Mouse (Mus musculus): Measurements from ENCODE around the gene Vtn. TPM values are rescaled to one million over a fixed set of nuclear protein-coding genes. Genes with fewer than 3 reads are reported as not detected.

Vtn gene
- polyA plus RNA-seq, 1 experiment, result 182 TPM

GRCm38 (mm10) chr11:78544449-78545111, 45.7 kb downstream of the Vtn start:
- no peak overlapping the region for H3K27ac ChIP-seq (ENCODE audit: insufficient read depth, low read length)
- no peaks in the 10 kb centered on the region for H3K4me1 ChIP-seq (ENCODE audit: control insufficient read depth, insufficient read depth, low read length)
- H3K4me3 ChIP-seq (ENCODE audit: insufficient read depth, low read length), result no peak overlapping the region
- TF ChIP-seq CTCF (IDR thresholded peaks at IDR 0.05; ENCODE audit: extremely low read depth, insufficient read depth, low read length), result no peak
- TF ChIP-seq POLR2A (IDR thresholded peaks at IDR 0.05; ENCODE audit: extremely low read depth, insufficient read depth, low read length), result no peak

GRCm38 (mm10) chr11:78545181-78545580, 46.3 kb downstream of the Vtn start:
- TF ChIP-seq CTCF (IDR thresholded peaks at IDR 0.05; ENCODE audit: extremely low read depth, insufficient read depth, low read length) (no peak), POLR2A (IDR thresholded peaks at IDR 0.05; ENCODE audit: extremely low read depth, insufficient read depth, low read length) (no peak)
- no peak overlapping the region for H3K27ac ChIP-seq (ENCODE audit: insufficient read depth, low read length)
- H3K4me3 ChIP-seq (ENCODE audit: insufficient read depth, low read length), result no peak overlapping the region
- no peaks in the 10 kb centered on the region for H3K4me1 ChIP-seq (ENCODE audit: control insufficient read depth, insufficient read depth, low read length)

- Histone ChIP-seq H3K4me1 (ENCODE audit: control insufficient read depth, insufficient read depth, low read length) (no peaks in the 10 kb centered on the region), H3K27ac (ENCODE audit: insufficient read depth, low read length) (no peak overlapping the region), H3K4me3 (ENCODE audit: insufficient read depth, low read length) (no peak overlapping the region)
- TF ChIP-seq CTCF (IDR thresholded peaks at IDR 0.05; ENCODE audit: extremely low read depth, insufficient read depth, low read length), result no peak
- no peak for TF ChIP-seq POLR2A (IDR thresholded peaks at IDR 0.05; ENCODE audit: extremely low read depth, insufficient read depth, low read length)
These were observed 49.0 kb downstream of the Vtn start for GRCm38 (mm10) chr11:78547718-78548460.

GRCm38 (mm10) chr11:78549491-78549987, 50.6 kb downstream of the Vtn start:
- Histone ChIP-seq H3K27ac (ENCODE audit: insufficient read depth, low read length) (no peak overlapping the region), H3K4me3 (ENCODE audit: insufficient read depth, low read length) (peak overlapping the region; percentile 66; the same call in 1 of the 2 replicates), H3K4me1 (ENCODE audit: control insufficient read depth, insufficient read depth, low read length) (no peaks in the 10 kb centered on the region)
- TF ChIP-seq POLR2A (IDR thresholded peaks at IDR 0.05; ENCODE audit: extremely low read depth, insufficient read depth, low read length) (no peak), CTCF (IDR thresholded peaks at IDR 0.05; ENCODE audit: extremely low read depth, insufficient read depth, low read length) (no peak)

GRCm38 (mm10) chr11:78550168-78551058, 51.5 kb downstream of the Vtn start, which contains the start of gene Tmem97:
Tmem97 (minus strand) TSS chr11:78550777.
- TF ChIP-seq POLR2A (IDR thresholded peaks at IDR 0.05; ENCODE audit: extremely low read depth, insufficient read depth, low read length) (peak; percentile 80; the same call in 1 of the 2 replicates), CTCF (IDR thresholded peaks at IDR 0.05; ENCODE audit: extremely low read depth, insufficient read depth, low read length) (no peak)
- peak within 1 kb of the TSS; percentile 26; the same call in 1 of the 2 replicates for H3K27ac ChIP-seq (ENCODE audit: insufficient read depth, low read length)
- H3K4me1 ChIP-seq (ENCODE audit: control insufficient read depth, insufficient read depth, low read length), result no peaks in the 10 kb centered on the region
- peak within 1 kb of the TSS; percentile 66 for H3K4me3 ChIP-seq (ENCODE audit: insufficient read depth, low read length)

GRCm38 (mm10) chr11:78551059-78551398, 52.1 kb downstream of the Vtn start:
- Histone ChIP-seq H3K4me3 (ENCODE audit: insufficient read depth, low read length) (peak overlapping the region; percentile 66), H3K4me1 (ENCODE audit: control insufficient read depth, insufficient read depth, low read length) (no peaks in the 10 kb centered on the region), H3K27ac (ENCODE audit: insufficient read depth, low read length) (no peak overlapping the region)
- TF ChIP-seq CTCF (IDR thresholded peaks at IDR 0.05; ENCODE audit: extremely low read depth, insufficient read depth, low read length) (no peak), POLR2A (IDR thresholded peaks at IDR 0.05; ENCODE audit: extremely low read depth, insufficient read depth, low read length) (no peak)

Other genes starting within 250 kb of the Vtn start
- gene 2610507B11Rik, start 237.3 kb upstream of the Vtn start, polyA plus RNA-seq (2012; rRNA removed), result 101 and 103 TPM in 2 replicates
- gene BC030499, start 208.2 kb upstream of the Vtn start, polyA plus RNA-seq (2012; rRNA removed), result 31.8 and 39.1 TPM in 2 replicates
- gene Spag5, start 197.6 kb upstream of the Vtn start, polyA plus RNA-seq (2012; rRNA removed), result 29.6 and 35.1 TPM in 2 replicates
- gene Aldoc, start 176.1 kb upstream of the Vtn start, polyA plus RNA-seq (2012; rRNA removed), result 1,609 and 1,659 TPM in 2 replicates
- 69.3 and 77.3 TPM in 2 replicates for gene Pigs, start 170.7 kb upstream of the Vtn start, polyA plus RNA-seq (2012; rRNA removed)
- 65.3 and 68.4 TPM in 2 replicates for gene Unc119, start 155.6 kb upstream of the Vtn start, polyA plus RNA-seq (2012; rRNA removed)
- gene Foxn1, start 112.5 kb upstream of the Vtn start, polyA plus RNA-seq (2012; rRNA removed), result 0.02 TPM in 2 replicates
- gene Slc13a2, start 76.9 kb upstream of the Vtn start, polyA plus RNA-seq (2012; rRNA removed), result 0.04 TPM in 1 of 2 replicates, not detected in the other
- 13.6 and 14.7 TPM in 2 replicates for gene Slc46a1, start 33.4 kb upstream of the Vtn start, polyA plus RNA-seq (2012; rRNA removed)
- 26.2 and 27.0 TPM in 2 replicates for gene Sarm1, start 1.3 kb upstream of the Vtn start, polyA plus RNA-seq (2012; rRNA removed)
- gene Sebox, start 4.4 kb downstream of the Vtn start, polyA plus RNA-seq (2012; rRNA removed), result 3.3 and 4.3 TPM in 2 replicates
- gene Tmem199, start 13.1 kb downstream of the Vtn start, polyA plus RNA-seq (2012; rRNA removed), result 57.8 and 62.4 TPM in 2 replicates
- gene Poldip2, start 13.1 kb downstream of the Vtn start, polyA plus RNA-seq (2012; rRNA removed), result 113 and 127 TPM in 2 replicates
- 38.2 and 38.9 TPM in 2 replicates for gene Tnfaip1, start 37.2 kb downstream of the Vtn start, polyA plus RNA-seq (2012; rRNA removed)
- 100 and 101 TPM in 2 replicates for gene Ift20, start 37.3 kb downstream of the Vtn start, polyA plus RNA-seq (2012; rRNA removed)
- gene Tmem97, start 51.7 kb downstream of the Vtn start, polyA plus RNA-seq (2012; rRNA removed), result 17.8 and 20.8 TPM in 2 replicates
- 70.3 and 71.3 TPM in 2 replicates for gene Nlk, start 198.3 kb downstream of the Vtn start, polyA plus RNA-seq (2012; rRNA removed)